ENCODE assay signal across 28 mouse cellular contexts in the genomic region with DNA sequence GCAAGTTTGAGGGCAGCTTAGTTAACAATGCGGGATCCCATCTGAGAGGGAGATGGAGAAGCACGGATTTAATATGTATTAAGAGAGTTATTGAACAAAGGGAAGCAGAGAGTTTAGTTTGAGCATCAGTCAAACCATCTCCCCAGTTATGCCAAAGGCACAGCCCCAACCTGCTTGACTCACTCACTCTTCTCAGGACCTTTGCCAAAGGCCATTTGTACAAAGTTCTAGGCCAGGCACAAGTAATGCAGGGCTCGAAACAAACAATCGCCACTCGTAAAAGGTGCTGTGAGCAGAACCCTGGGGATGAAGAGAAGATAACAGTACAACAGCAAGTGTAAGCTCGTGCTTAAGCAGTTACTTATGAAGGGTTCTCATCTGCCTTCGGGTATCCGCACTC. TPM values are rescaled to one million over a fixed set of nuclear protein-coding genes. Genes with fewer than 3 reads are reported as not detected.
DNase-seq lines count a peak whose midpoint lies in the region; ATAC-seq and TF ChIP-seq lines count a peak whose summit lies in the region.
"Had no signal": no experiment of that assay in that cellular context is flagged by ENCODE, and none has a peak within 500 bp of the region (broad histone marks: within the 10 kb centered on the region; RNA-seq: fewer than 3 reads in every experiment).

No protein-coding gene starts in this region.

- no peak overlapping the region for H3K4me2 ChIP-seq in midbrain, embryonic 12.5 days (replicated peaks)
- H3K4me2 ChIP-seq in midbrain, embryonic 14.5 days (ENCODE audit: low read length) = no peak overlapping the region
- H3K4me2 ChIP-seq: embryonic facial prominence, embryonic 13.5 days; embryonic facial prominence, embryonic 15.5 days; forebrain, embryonic 12.5 days had no signal

- DNase-seq in adrenal gland, postnatal 14 days = peak; percentile 27
- DNase-seq in adrenal gland, adult 8-10 months = no peak
- DNase-seq in liver, adult 2 months (ENCODE audit: extremely low read depth, low read depth, low spot score) = peak; percentile 71
- DNase-seq in liver = no peak
- no peak for DNase-seq in midbrain, embryonic 14.5 days
- DNase-seq: cerebellum, adult 11-12 months; cerebellum, adult 2 months; cerebellum, adult 9-10 months; cerebellum, postnatal 10 days; cerebellum, postnatal 25 days had no signal

- H3K4me1 ChIP-seq in liver, adult 2 months (ENCODE audit: control insufficient read depth, insufficient read depth, low read length) = peaks cover 23% of the 10 kb centered on the region
- no peaks in the 10 kb centered on the region for H3K4me1 ChIP-seq in midbrain, embryonic 12.5 days
- no peaks in the 10 kb centered on the region for H3K4me1 ChIP-seq in midbrain, embryonic 14.5 days (ENCODE audit: control insufficient read depth, insufficient read depth, low read length)
- H3K4me1 ChIP-seq: embryonic facial prominence, embryonic 13.5 days; embryonic facial prominence, embryonic 15.5 days; forebrain, embryonic 10.5 days; forebrain, embryonic 12.5 days had no signal

- H3K36me3 ChIP-seq in liver, adult 2 months (ENCODE audit: control insufficient read depth, insufficient read depth, low read length) = no peaks in the 10 kb centered on the region
- peaks cover 15% of the 10 kb centered on the region; the same call in 1 of the 2 replicates for H3K36me3 ChIP-seq in midbrain, embryonic 12.5 days
- peaks cover 15% of the 10 kb centered on the region; the same call in 1 of the 2 replicates for H3K36me3 ChIP-seq in midbrain, embryonic 14.5 days (ENCODE audit: control insufficient read depth, insufficient read depth, low read length)

- H3K9me3 ChIP-seq in midbrain, embryonic 12.5 days = no peaks in the 10 kb centered on the region
- no peaks in the 10 kb centered on the region for H3K9me3 ChIP-seq in midbrain, embryonic 14.5 days (ENCODE audit: control insufficient read depth, low read length)
- H3K9me3 ChIP-seq: embryonic facial prominence, embryonic 13.5 days; embryonic facial prominence, embryonic 15.5 days; forebrain, embryonic 10.5 days; forebrain, embryonic 12.5 days; G1E had no signal

- 62% methylated on average over 8 of the region's 8 CpGs for WGBS in liver, adult 2 months
- WGBS in midbrain, embryonic 12.5 days = 91% methylated on average over 8 of the region's 8 CpGs
- 88% methylated on average over 8 of the region's 8 CpGs for WGBS in midbrain, embryonic 14.5 days

- TF ChIP-seq POLR2A in liver, adult 2 months (IDR thresholded peaks at IDR 0.05; ENCODE audit: extremely low read depth, insufficient read depth, low read length) = no peak

- no peaks in the 10 kb centered on the region for H3K27me3 ChIP-seq in liver, adult 2 months (ENCODE audit: control insufficient read depth, insufficient read depth, low read length)
- H3K27me3 ChIP-seq in midbrain, embryonic 12.5 days = no peaks in the 10 kb centered on the region
- no peaks in the 10 kb centered on the region for H3K27me3 ChIP-seq in midbrain, embryonic 14.5 days (ENCODE audit: control insufficient read depth, insufficient read depth, low read length)
- H3K27me3 ChIP-seq: CH12.LX; embryonic facial prominence, embryonic 13.5 days; embryonic facial prominence, embryonic 15.5 days; forebrain, embryonic 12.5 days; Patski had no signal

- no peak overlapping the region for H3K9ac ChIP-seq in liver, adult 2 months (ENCODE audit: low read depth, low read length)
- 0 out of 2 replicates have a peak overlapping the region, but pooled peaks have one; percentile 20 for H3K9ac ChIP-seq in midbrain, embryonic 12.5 days (replicated peaks)
- H3K9ac ChIP-seq in midbrain, embryonic 14.5 days (replicated peaks; ENCODE audit: low read length) = no peak overlapping the region
- H3K9ac ChIP-seq: embryonic facial prominence, embryonic 13.5 days; embryonic facial prominence, embryonic 15.5 days; forebrain, embryonic 12.5 days had no signal

- peaks cover 3% of the 10 kb centered on the region; the same call in 1 of the 2 replicates for H3K79me2 ChIP-seq in liver, adult 2 months (ENCODE audit: control insufficient read depth, insufficient read depth, low read length)

- 0 out of 2 replicates have a peak overlapping the region, but pooled peaks have one; percentile 7 for H3K27ac ChIP-seq in liver, adult 2 months (replicated peaks; ENCODE audit: insufficient read depth, low read depth, low read length)
- no peak overlapping the region for H3K27ac ChIP-seq in midbrain, embryonic 12.5 days (replicated peaks)
- no peak overlapping the region for H3K27ac ChIP-seq in midbrain, embryonic 14.5 days (replicated peaks; ENCODE audit: low read depth, low read length)
- H3K27ac ChIP-seq: embryonic facial prominence, embryonic 13.5 days; embryonic facial prominence, embryonic 15.5 days; forebrain, embryonic 10.5 days; forebrain, embryonic 12.5 days had no signal

- TF ChIP-seq CTCF in liver, adult 2 months (IDR thresholded peaks at IDR 0.05; ENCODE audit: low read depth, low read length) = no peak

- no peak for ATAC-seq in midbrain, embryonic 12.5 days (ENCODE audit: low FRiP score, low read depth)
- no peak for ATAC-seq in midbrain, embryonic 14.5 days (ENCODE audit: low FRiP score, low TSS enrichment)
- no peak for ATAC-seq in CD4-positive, CD25-positive, alpha-beta regulatory T cell, adult 4 months
- ATAC-seq: activated CD4-positive, CD25-positive, alpha-beta regulatory T cell, adult 4 months; forebrain, embryonic 14.5 days; forebrain, embryonic 16.5 days; Patski had no signal

- no peak overlapping the region for H3K4me3 ChIP-seq in liver, adult 2 months (ENCODE audit: insufficient read depth, low read depth, low read length)
- no peak overlapping the region for H3K4me3 ChIP-seq in midbrain, embryonic 12.5 days
- H3K4me3 ChIP-seq in midbrain, embryonic 14.5 days (replicated peaks; ENCODE audit: low read depth, low read length) = no peak overlapping the region
- H3K4me3 ChIP-seq: embryonic facial prominence, embryonic 13.5 days; embryonic facial prominence, embryonic 15.5 days; erythroblast, embryonic 14.5 days; forebrain, embryonic 10.5 days; forebrain, embryonic 12.5 days had no signal

RNA-seq across cellular contexts. Expression of a gene that starts 25.6 kb away (rescaled TPM):
- total RNA-seq in adrenal gland, postnatal 14 days (2021) = 261 and 291 TPM in 2 replicates
- total RNA-seq in adrenal gland, adult 8-10 months (2022) = 100 to 1,000 TPM; 451 to 533 (median 471) TPM
- 287 and 344 TPM in 2 replicates for total RNA-seq in liver, adult 2 months (2014; rRNA removed)
- polyA plus RNA-seq in liver, adult 2 months (2012; rRNA removed) = 348 and 393 TPM in 2 replicates
- 327 and 347 TPM in 2 replicates for polyA plus RNA-seq in midbrain, embryonic 12.5 days (2016; fragmentation: Nextera tagmentation; extraction: Ambion mirVana)
- polyA plus RNA-seq in midbrain, embryonic 14.5 days (2014; fragmentation: Nextera tagmentation; extraction: Ambion mirVana) = 334 and 361 TPM in 2 replicates
- 100 to 1,000 TPM; 439 to 478 TPM for polyA plus RNA-seq in CD4-positive, CD25-positive, alpha-beta regulatory T cell, adult 4 months (2017; shearing (Covaris generic))

RNA-seq across cellular contexts. Expression of a gene that starts 26.3 kb away (rescaled TPM):
- total RNA-seq in adrenal gland, postnatal 14 days (2021) = 27.9 and 31.3 TPM in 2 replicates
- total RNA-seq in adrenal gland, adult 8-10 months (2022) = 10 to 100 TPM; 23.3 to 31.5 (median 27.7) TPM
- 5.6 and 6.6 TPM in 2 replicates for total RNA-seq in liver, adult 2 months (2014; rRNA removed)
- 4.2 and 5.3 TPM in 2 replicates for polyA plus RNA-seq in liver, adult 2 months (2012; rRNA removed)
- polyA plus RNA-seq in midbrain, embryonic 12.5 days (2016; fragmentation: Nextera tagmentation; extraction: Ambion mirVana) = 28.3 and 37.2 TPM in 2 replicates
- 15.0 and 18.7 TPM in 2 replicates for polyA plus RNA-seq in midbrain, embryonic 14.5 days (2014; fragmentation: Nextera tagmentation; extraction: Ambion mirVana)
- polyA plus RNA-seq in CD4-positive, CD25-positive, alpha-beta regulatory T cell, adult 4 months (2017; shearing (Covaris generic)) = 10 to 100 TPM; 19.4 to 19.8 TPM

RNA-seq across cellular contexts. Expression of a gene that starts 55.9 kb away (rescaled TPM):
- not detected in 2 replicates for total RNA-seq in adrenal gland, postnatal 14 days (2021)
- total RNA-seq in adrenal gland, adult 8-10 months (2022) = under 1 TPM; 0.09 to 0.14 (median 0.12) TPM
- not detected in 2 replicates for total RNA-seq in liver, adult 2 months (2014; rRNA removed)
- not detected in 2 replicates for polyA plus RNA-seq in liver, adult 2 months (2012; rRNA removed)
- polyA plus RNA-seq in midbrain, embryonic 12.5 days (2016; fragmentation: Nextera tagmentation; extraction: Ambion mirVana) = 0.06 and 0.09 TPM in 2 replicates
- 0.08 TPM in 1 of 2 replicates, not detected in the other for polyA plus RNA-seq in midbrain, embryonic 14.5 days (2014; fragmentation: Nextera tagmentation; extraction: Ambion mirVana)
- not detected for polyA plus RNA-seq in CD4-positive, CD25-positive, alpha-beta regulatory T cell, adult 4 months (2017; shearing (Covaris generic))
- total RNA-seq: adrenal gland, adult 18-20 months had no signal
- polyA plus RNA-seq: activated CD4-positive, CD25-positive, alpha-beta regulatory T cell, adult 4 months; C2C12; cerebellum, adult 2 months; cortical plate, adult 2 months; embryonic facial prominence, embryonic 11.5 days; embryonic facial prominence, embryonic 13.5 days; embryonic facial prominence, embryonic 15.5 days; forebrain, embryonic 12.5 days; forebrain, embryonic 14.5 days; forebrain, embryonic 16.5 days; frontal cortex, adult 2 months; G1E; Patski had no signal

RNA-seq across cellular contexts. Expression of a gene that starts 56.4 kb away (rescaled TPM):
- total RNA-seq in adrenal gland, postnatal 14 days (2021) = not detected in 2 replicates
- total RNA-seq in adrenal gland, adult 8-10 months (2022) = not detected
- not detected in 2 replicates for total RNA-seq in liver, adult 2 months (2014; rRNA removed)
- 0.11 TPM in 1 of 2 replicates, not detected in the other for polyA plus RNA-seq in liver, adult 2 months (2012; rRNA removed)
- not detected in 2 replicates for polyA plus RNA-seq in midbrain, embryonic 12.5 days (2016; fragmentation: Nextera tagmentation; extraction: Ambion mirVana)
- not detected in 2 replicates for polyA plus RNA-seq in midbrain, embryonic 14.5 days (2014; fragmentation: Nextera tagmentation; extraction: Ambion mirVana)
- polyA plus RNA-seq in CD4-positive, CD25-positive, alpha-beta regulatory T cell, adult 4 months (2017; shearing (Covaris generic)) = under 1 TPM in 1 of 2 experiments, not detected in 1; 0.30 TPM
- total RNA-seq: adrenal gland, adult 18-20 months; CH12.LX had no signal
- polyA plus RNA-seq: C2C12; cerebellum, adult 2 months; cortical plate, adult 2 months; embryonic facial prominence, embryonic 11.5 days; embryonic facial prominence, embryonic 13.5 days; erythroblast, embryonic 14.5 days; forebrain, embryonic 10.5 days; forebrain, embryonic 12.5 days; forebrain, embryonic 14.5 days; forebrain, embryonic 16.5 days; G1E; Patski had no signal

Comparison
In these comparisons a context has a peak if more than half of its experiments do, and no peak if none do; other contexts are left out.
1. DNase-seq: peak in adrenal gland, postnatal 14 days (single experiment) and liver, adult 2 months (single experiment); none in adrenal gland, adult 8-10 months (single experiment), liver (single experiment) and midbrain, embryonic 14.5 days (single experiment).